Mouse (Mus musculus): ENCODE results near the gene Hrnr. TPM values are rescaled to one million over a fixed set of nuclear protein-coding genes. Genes with fewer than 3 reads are reported as not detected.

Gene Hrnr
- not detected for total RNA-seq (2021)
- long read RNA-seq, experiment 1: 0 reads
- long read RNA-seq, experiment 2: 0 reads

GRCm38 (mm10) chr3:93319449-93319848, at the start of gene Hrnr:
Gene Hrnr (plus strand): TSS chr3:93319749.
- DNase-seq (ENCODE audit: low spot score in 2 of 2): no peak

- no peak for DNase-seq (ENCODE audit: low spot score in 2 of 2)
Measured at GRCm38 (mm10) chr3:93273223-93273622, 46.3 kb upstream of the Hrnr start, which contains the start of gene Flg. Gene Flg (plus strand): TSS chr3:93273523.

GRCm38 (mm10) chr3:93297542-93297941, 22.0 kb upstream of the Hrnr start:
- no peak for DNase-seq (ENCODE audit: low spot score in 2 of 2)

GRCm38 (mm10) chr3:93299832-93300231, 19.7 kb upstream of the Hrnr start:
- no peak for DNase-seq (ENCODE audit: low spot score in 2 of 2)

GRCm38 (mm10) chr3:93301896-93302295, 17.7 kb upstream of the Hrnr start:
- no peak for DNase-seq (ENCODE audit: low spot score in 2 of 2)

GRCm38 (mm10) chr3:93306142-93306541, 13.4 kb upstream of the Hrnr start:
- DNase-seq (ENCODE audit: low spot score in 2 of 2): no peak

- no peak for DNase-seq (ENCODE audit: low spot score in 2 of 2)
Measured at GRCm38 (mm10) chr3:93311371-93311770, 8.2 kb upstream of the Hrnr start.

GRCm38 (mm10) chr3:93314388-93314787, 5.2 kb upstream of the Hrnr start:
- DNase-seq (ENCODE audit: low spot score in 2 of 2): no peak

GRCm38 (mm10) chr3:93337749-93338148, 18.2 kb downstream of the Hrnr start:
- no peak for DNase-seq (ENCODE audit: low spot score in 2 of 2)

GRCm38 (mm10) chr3:93340021-93340420, 20.5 kb downstream of the Hrnr start:
- DNase-seq (ENCODE audit: low spot score in 2 of 2): no peak

GRCm38 (mm10) chr3:93346896-93347295, 27.3 kb downstream of the Hrnr start:
- DNase-seq (ENCODE audit: low spot score in 2 of 2): no peak

GRCm38 (mm10) chr3:93360045-93360444, 40.5 kb downstream of the Hrnr start:
- peak; percentile 47 to 60 for DNase-seq (ENCODE audit: low spot score in 2 of 2)

GRCm38 (mm10) chr3:93361933-93362574, 42.5 kb downstream of the Hrnr start:
- DNase-seq (ENCODE audit: low spot score in 2 of 2): no peak

- DNase-seq (ENCODE audit: low spot score in 2 of 2): no peak
Measured at GRCm38 (mm10) chr3:93366966-93367575, 47.5 kb downstream of the Hrnr start.

- no peak for DNase-seq (ENCODE audit: low spot score in 2 of 2)
Measured at GRCm38 (mm10) chr3:93368171-93368570, 48.6 kb downstream of the Hrnr start.

- DNase-seq (ENCODE audit: low spot score in 2 of 2): no peak
Measured at GRCm38 (mm10) chr3:93373416-93373815, 53.9 kb downstream of the Hrnr start.

GRCm38 (mm10) chr3:93375196-93375595, 55.6 kb downstream of the Hrnr start:
- DNase-seq (ENCODE audit: low spot score in 2 of 2): no peak

GRCm38 (mm10) chr3:93375601-93376000, 56.1 kb downstream of the Hrnr start:
- DNase-seq (ENCODE audit: low spot score in 2 of 2): no peak

GRCm38 (mm10) chr3:93378146-93378545, 58.6 kb downstream of the Hrnr start:
- no peak for DNase-seq (ENCODE audit: low spot score in 2 of 2)
